Mouse (Mus musculus): Measurements from ENCODE around the gene Col7a1. TPM values are rescaled to one million over a fixed set of nuclear protein-coding genes. Genes with fewer than 3 reads are reported as not detected.

Col7a1 gene
- polyA plus RNA-seq, 1 experiment from 2014 or later: 22.0 TPM

DNA sequence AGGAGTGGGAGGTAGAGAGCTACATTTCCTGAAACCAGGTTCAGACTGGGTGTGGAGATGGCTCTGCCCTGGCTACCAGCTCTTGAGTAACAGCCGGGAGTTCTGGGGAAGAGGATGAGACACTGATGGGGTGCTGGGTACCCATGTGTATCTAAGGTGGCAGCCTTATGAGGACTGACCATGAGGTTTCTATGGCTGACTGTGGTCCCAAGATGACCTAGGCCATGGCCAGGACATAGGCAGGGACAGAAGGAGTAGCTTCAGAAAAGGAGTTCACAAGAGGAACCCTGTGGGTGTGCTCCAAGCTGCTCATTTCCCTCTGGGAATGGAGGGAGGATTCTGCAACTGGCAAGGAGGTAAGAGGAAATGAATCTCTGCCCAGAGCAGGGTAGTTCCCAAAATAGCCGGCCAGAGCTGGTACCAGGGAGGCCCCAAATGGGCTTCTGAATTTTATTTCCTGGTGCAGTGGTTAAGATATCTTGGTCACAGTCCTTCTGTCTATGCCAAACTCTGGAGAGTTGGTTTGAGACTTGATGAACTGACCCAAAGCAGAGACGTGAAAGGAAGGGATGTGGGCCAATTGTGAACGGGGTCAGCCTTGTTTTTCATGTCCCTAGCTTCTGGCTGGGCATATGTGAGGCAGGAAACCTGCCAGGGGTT lies 36.5 kb downstream of the Col7a1 start:
- H3K27ac ChIP-seq (replicated peaks; ENCODE audit: low read depth, low read length): peak overlapping the region; percentile 93
- ATAC-seq (ENCODE audit: low read depth) (no peak), DNase-seq (ENCODE audit: low spot score) (no peak)
- 62% methylated on average over 4 of the region's 4 CpGs for WGBS
- H3K9me3 ChIP-seq (ENCODE audit: control insufficient read depth, low read length): no peaks in the 10 kb centered on the region
- H3K36me3 ChIP-seq (ENCODE audit: control insufficient read depth, insufficient read depth, low read length): no peaks in the 10 kb centered on the region
- H3K4me2 ChIP-seq (ENCODE audit: low read depth, low read length): 0 out of 2 replicates have a peak overlapping the region, but pooled peaks have one; percentile 89
- H3K27me3 ChIP-seq (replicated peaks; ENCODE audit: control insufficient read depth, insufficient read depth, low read length): no peaks in the 10 kb centered on the region
- no peak overlapping the region for H3K9ac ChIP-seq (ENCODE audit: low read depth, low read length)
- no peak overlapping the region for H3K4me3 ChIP-seq (ENCODE audit: low read depth, low read length)
- H3K4me1 ChIP-seq (ENCODE audit: control insufficient read depth, insufficient read depth, low read length): peaks cover 17% of the 10 kb centered on the region

DNA sequence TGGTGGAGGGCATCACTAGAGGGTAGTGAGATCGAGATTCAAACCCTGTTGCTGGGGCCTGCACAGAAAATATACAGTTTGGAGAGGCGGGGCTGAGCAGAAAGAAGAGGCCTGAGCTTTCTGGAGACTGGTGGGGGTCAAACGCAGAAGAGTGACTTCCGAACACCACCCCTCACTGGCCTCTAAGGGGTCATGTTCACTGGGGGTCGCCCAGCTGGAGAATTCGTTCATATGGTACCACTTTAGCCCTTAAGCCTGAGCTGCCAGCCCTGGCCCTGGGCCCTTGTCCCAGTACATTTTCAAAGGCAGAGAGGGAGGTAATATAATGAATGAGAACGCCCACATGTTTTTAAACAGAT lies 37.1 kb downstream of the Col7a1 start:
- no peak overlapping the region for H3K9ac ChIP-seq (ENCODE audit: low read depth, low read length)
- peak; percentile 39 for DNase-seq (ENCODE audit: low spot score)
- peak overlapping the region; percentile 89; the same call in 1 of the 2 replicates for H3K4me2 ChIP-seq (ENCODE audit: low read depth, low read length)

DNA sequence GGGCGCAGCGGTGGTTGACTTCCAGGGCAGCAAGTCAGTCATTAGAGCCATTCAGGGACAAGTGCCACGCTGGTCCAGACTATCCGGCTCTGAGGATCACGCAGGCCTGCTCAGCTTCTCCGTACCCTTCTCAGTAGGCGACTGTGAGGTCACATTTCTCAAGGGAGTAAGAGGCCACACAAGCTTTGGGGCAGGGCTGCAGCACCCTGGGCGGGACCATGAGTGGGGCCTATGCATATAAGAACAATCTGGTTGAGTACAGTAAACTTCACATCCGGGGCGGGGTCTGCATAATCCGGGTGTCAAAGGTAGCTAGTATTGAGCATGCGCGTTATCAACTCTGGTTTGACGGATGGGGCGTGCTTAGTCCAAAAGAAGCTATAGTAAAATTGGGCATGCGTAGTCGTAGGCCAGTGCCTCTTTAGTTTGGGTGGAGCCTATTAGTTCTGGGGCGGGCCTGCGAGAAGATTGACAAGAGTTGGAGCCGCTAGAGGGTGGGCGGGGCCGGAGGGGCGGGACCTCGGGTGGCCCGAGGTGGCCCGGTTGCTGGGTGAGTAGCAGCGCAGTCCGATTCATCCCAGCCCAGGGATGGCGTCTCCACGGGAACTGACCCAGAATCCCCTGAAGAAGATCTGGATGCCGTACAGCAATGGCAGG lies 38.2 kb downstream of the Col7a1 start, which contains the start of gene Pfkfb4:
TSS of gene Pfkfb4 (plus strand) at position 351 of the 657 bp plus-strand sequence.
- H3K4me3 ChIP-seq (ENCODE audit: low read depth, low read length): peak within 1 kb of the TSS; percentile 63
- peaks cover 23% of the 10 kb centered on the region for H3K4me1 ChIP-seq (ENCODE audit: control insufficient read depth, insufficient read depth, low read length)
- WGBS: 1% methylated on average over 30 of the region's 31 CpGs
- H3K4me2 ChIP-seq (ENCODE audit: low read depth, low read length): peak within 1 kb of the TSS; percentile 89
- peak within 1 kb of the TSS; percentile 75 for H3K9ac ChIP-seq (ENCODE audit: low read depth, low read length)
- peak; percentile 100 for DNase-seq (ENCODE audit: low spot score)
- no peaks in the 10 kb centered on the region for H3K9me3 ChIP-seq (ENCODE audit: control insufficient read depth, low read length)
- ATAC-seq (ENCODE audit: low read depth): peak; percentile 97
- peak within 1 kb of the TSS; percentile 93 for H3K27ac ChIP-seq (replicated peaks; ENCODE audit: low read depth, low read length)
- no peaks in the 10 kb centered on the region for H3K27me3 ChIP-seq (replicated peaks; ENCODE audit: control insufficient read depth, insufficient read depth, low read length)
- no peaks in the 10 kb centered on the region for H3K36me3 ChIP-seq (ENCODE audit: control insufficient read depth, insufficient read depth, low read length)

More for the DNA sequence above, 37.1 kb downstream of the Col7a1 start:
- 50% methylated on average over 7 of the region's 7 CpGs for WGBS
- Histone ChIP-seq H3K36me3 (ENCODE audit: control insufficient read depth, insufficient read depth, low read length) (no peaks in the 10 kb centered on the region), H3K4me1 (ENCODE audit: control insufficient read depth, insufficient read depth, low read length) (peaks cover 22% of the 10 kb centered on the region), H3K27ac (replicated peaks; ENCODE audit: low read depth, low read length) (peak overlapping the region; percentile 93), H3K27me3 (replicated peaks; ENCODE audit: control insufficient read depth, insufficient read depth, low read length) (no peaks in the 10 kb centered on the region), H3K4me3 (ENCODE audit: low read depth, low read length) (no peak overlapping the region), H3K9me3 (ENCODE audit: control insufficient read depth, low read length) (no peaks in the 10 kb centered on the region)
- no peak for ATAC-seq (ENCODE audit: low read depth)

DNA sequence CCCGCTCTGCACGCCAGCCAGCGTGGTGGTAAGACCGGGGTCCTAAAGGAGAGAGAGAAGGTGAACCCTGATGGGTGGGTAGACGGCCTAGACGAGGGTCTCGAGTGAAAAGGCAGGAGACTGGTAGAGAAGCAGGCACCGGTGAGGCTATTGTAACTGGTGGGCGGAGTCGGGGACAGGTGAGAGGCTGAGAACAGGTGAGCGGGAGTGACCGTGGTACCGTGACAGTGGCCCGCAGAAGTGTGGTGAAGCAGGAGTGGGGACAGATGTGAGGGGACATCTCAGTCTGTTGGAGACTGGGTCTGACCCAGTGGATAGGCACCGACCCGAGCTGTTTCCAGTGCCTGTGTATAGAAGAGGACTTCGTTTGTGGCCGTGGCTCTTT lies 38.7 kb downstream of the Col7a1 start:
- peak overlapping the region; percentile 49; the same call in 1 of the 2 replicates for H3K27ac ChIP-seq (replicated peaks; ENCODE audit: low read depth, low read length)
- H3K9me3 ChIP-seq (ENCODE audit: control insufficient read depth, low read length): no peaks in the 10 kb centered on the region
- H3K4me3 ChIP-seq (ENCODE audit: low read depth, low read length): peak overlapping the region; percentile 63
- DNase-seq (ENCODE audit: low spot score): no peak
- peaks cover 23% of the 10 kb centered on the region for H3K4me1 ChIP-seq (ENCODE audit: control insufficient read depth, insufficient read depth, low read length)
- ATAC-seq (ENCODE audit: low read depth): peak; percentile 1; the same call in 1 of the 2 replicates
- H3K27me3 ChIP-seq (replicated peaks; ENCODE audit: control insufficient read depth, insufficient read depth, low read length): no peaks in the 10 kb centered on the region
- no peaks in the 10 kb centered on the region for H3K36me3 ChIP-seq (ENCODE audit: control insufficient read depth, insufficient read depth, low read length)
- WGBS: 7% methylated on average over 18 of the region's 18 CpGs
- peak overlapping the region; percentile 75 for H3K9ac ChIP-seq (ENCODE audit: low read depth, low read length)
- peak overlapping the region; percentile 89 for H3K4me2 ChIP-seq (ENCODE audit: low read depth, low read length)

DNA sequence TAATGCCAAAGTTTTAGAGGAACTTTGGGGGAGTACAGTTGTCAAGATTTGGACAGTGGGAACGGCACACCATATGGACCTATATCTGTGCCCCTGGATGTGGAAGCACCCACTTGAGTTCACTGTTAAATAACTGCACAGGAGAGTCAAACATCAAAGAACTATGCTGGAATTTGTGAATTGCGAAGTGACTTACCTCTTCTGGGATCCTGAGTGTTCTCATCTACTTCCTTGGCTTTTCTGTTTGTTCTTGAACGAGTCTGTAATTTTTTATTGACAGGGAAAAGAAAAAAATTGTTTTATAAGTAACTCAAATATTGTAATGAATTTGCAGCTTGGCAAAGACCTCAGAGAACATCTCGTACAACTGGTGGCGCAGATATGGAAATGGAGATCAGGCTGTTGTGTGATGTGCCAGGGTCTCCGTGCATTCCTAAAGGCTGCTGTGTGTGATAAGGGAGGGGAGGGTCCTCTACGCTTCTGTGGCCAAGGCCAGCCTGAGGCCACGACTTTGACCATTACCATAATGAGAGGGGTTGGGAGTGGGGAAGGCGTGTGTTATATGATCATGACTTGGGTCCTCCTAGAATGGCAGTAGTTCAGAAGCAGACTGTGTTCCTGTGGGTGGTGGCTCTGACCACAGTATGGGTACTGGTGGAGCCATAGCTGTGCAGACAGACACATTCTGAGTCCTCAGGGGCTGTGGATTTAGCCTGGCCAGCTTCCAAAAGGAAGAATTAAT lies 39.4 kb downstream of the Col7a1 start:
- Histone ChIP-seq H3K36me3 (ENCODE audit: control insufficient read depth, insufficient read depth, low read length) (no peaks in the 10 kb centered on the region), H3K4me2 (ENCODE audit: low read depth, low read length) (peak overlapping the region; percentile 89), H3K27ac (replicated peaks; ENCODE audit: low read depth, low read length) (no peak overlapping the region), H3K4me3 (ENCODE audit: low read depth, low read length) (peak overlapping the region; percentile 63), H3K4me1 (ENCODE audit: control insufficient read depth, insufficient read depth, low read length) (peaks cover 23% of the 10 kb centered on the region), H3K27me3 (replicated peaks; ENCODE audit: control insufficient read depth, insufficient read depth, low read length) (no peaks in the 10 kb centered on the region), H3K9me3 (ENCODE audit: control insufficient read depth, low read length) (no peaks in the 10 kb centered on the region), H3K9ac (ENCODE audit: low read depth, low read length) (peak overlapping the region; percentile 75; the same call in 1 of the 2 replicates)
- ATAC-seq (ENCODE audit: low read depth) (no peak), DNase-seq (ENCODE audit: low spot score) (no peak)
- WGBS: 81% methylated on average over 9 of the region's 9 CpGs

DNA sequence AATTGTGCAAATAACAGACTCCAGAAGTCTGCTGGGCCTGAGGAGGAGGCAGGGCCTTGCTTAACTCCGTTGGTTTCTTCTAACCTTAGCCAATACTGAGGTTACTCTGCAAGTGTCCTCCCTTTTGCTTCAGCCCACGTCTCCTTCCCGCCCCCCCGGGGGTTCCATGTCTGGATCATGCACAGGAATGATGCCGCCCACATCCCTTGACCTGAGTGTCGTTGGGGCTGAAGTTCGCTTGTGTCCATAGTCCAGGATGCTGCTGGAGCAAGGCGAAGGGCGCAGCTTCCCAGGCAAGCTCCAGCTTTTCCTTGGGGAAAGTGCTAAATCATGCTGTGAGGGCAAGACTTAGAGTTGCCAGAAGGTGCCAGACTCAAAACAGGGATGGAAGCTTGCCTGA lies 43.0 kb downstream of the Col7a1 start:
- Histone ChIP-seq H3K4me3 (ENCODE audit: low read depth, low read length) (no peak overlapping the region), H3K4me1 (ENCODE audit: control insufficient read depth, insufficient read depth, low read length) (peaks cover 11% of the 10 kb centered on the region), H3K27me3 (replicated peaks; ENCODE audit: control insufficient read depth, insufficient read depth, low read length) (no peaks in the 10 kb centered on the region), H3K4me2 (ENCODE audit: low read depth, low read length) (no peak overlapping the region), H3K27ac (replicated peaks; ENCODE audit: low read depth, low read length) (no peak overlapping the region), H3K9ac (ENCODE audit: low read depth, low read length) (no peak overlapping the region), H3K36me3 (ENCODE audit: control insufficient read depth, insufficient read depth, low read length) (no peaks in the 10 kb centered on the region), H3K9me3 (ENCODE audit: control insufficient read depth, low read length) (no peaks in the 10 kb centered on the region)
- ATAC-seq (ENCODE audit: low read depth) (no peak), DNase-seq (ENCODE audit: low spot score) (no peak)
- 74% methylated on average over 9 of the region's 9 CpGs for WGBS

DNA sequence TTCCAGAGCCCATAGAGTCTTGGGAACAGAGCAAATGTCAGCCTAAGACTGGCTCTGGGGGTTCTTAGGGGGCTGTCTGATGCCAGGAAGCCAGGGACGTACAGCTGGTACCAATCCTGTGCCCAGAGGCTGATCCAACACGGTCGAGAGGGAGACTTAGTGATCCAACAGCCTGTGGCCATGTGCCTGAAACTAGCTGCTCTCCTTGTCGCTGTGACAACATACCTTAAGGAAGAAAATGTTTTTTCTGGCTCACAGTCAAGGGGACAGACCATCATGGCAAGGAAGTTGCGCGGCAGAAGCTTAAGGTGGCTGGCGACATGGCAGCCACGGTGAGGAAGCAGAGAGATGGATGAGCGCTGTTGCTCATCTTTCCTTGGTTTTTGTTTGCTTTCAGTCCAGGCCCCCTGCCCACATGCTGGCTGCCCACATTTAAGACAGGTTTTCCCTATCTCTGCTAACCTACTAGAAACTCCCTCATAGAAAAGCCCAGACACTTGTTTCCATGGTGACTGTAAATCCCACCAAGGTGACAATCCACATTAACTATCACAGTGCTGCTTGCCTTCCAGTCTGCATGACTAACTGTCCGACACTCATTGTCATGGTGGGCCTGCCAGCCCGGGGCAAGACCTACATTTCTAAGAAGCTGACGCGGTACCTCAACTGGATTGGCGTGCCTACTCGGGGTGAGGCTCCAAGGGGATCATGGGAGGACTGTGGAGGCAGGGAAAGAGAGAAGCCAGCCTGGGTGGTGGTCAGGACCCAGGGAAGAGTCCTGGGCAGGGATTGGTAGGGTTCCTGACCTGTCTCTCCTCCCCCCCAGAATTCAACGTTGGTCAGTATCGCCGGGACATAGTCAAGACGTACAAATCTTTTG lies 45.1 kb downstream of the Col7a1 start:
- H3K4me1 ChIP-seq (ENCODE audit: control insufficient read depth, insufficient read depth, low read length): 0 out of 2 replicates have a peak, but pooled peaks cover 6% of the 10 kb centered on the region
- no peak overlapping the region for H3K9ac ChIP-seq (ENCODE audit: low read depth, low read length)
- 77% methylated on average over 19 of the region's 19 CpGs for WGBS
- H3K36me3 ChIP-seq (ENCODE audit: control insufficient read depth, insufficient read depth, low read length): no peaks in the 10 kb centered on the region
- no peak overlapping the region for H3K4me2 ChIP-seq (ENCODE audit: low read depth, low read length)
- DNase-seq (ENCODE audit: low spot score) (no peak), ATAC-seq (ENCODE audit: low read depth) (no peak)
- H3K4me3 ChIP-seq (ENCODE audit: low read depth, low read length): no peak overlapping the region
- no peaks in the 10 kb centered on the region for H3K9me3 ChIP-seq (ENCODE audit: control insufficient read depth, low read length)
- no peaks in the 10 kb centered on the region for H3K27me3 ChIP-seq (replicated peaks; ENCODE audit: control insufficient read depth, insufficient read depth, low read length)
- H3K27ac ChIP-seq (replicated peaks; ENCODE audit: low read depth, low read length): no peak overlapping the region

DNA sequence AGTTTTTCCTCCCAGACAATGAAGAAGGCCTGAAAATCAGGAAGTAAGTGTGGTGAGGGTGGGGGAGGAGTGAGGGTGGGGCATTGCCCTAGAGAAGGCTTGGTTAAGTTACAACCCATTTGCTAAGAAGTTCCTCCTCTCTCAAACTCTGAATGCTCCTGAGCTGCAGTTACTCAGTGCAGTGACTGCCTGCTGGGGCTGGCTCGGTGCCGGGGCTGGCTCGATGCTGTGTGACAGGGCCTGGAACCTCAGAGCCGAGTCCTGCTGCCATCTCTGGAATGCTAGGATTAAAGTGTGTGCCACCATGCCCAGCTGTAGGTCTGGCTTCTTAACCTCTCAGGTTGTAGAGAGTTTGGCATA lies 45.8 kb downstream of the Col7a1 start:
- 78% methylated on average over 4 of the region's 4 CpGs for WGBS
- Histone ChIP-seq H3K27ac (replicated peaks; ENCODE audit: low read depth, low read length) (no peak overlapping the region), H3K9ac (ENCODE audit: low read depth, low read length) (no peak overlapping the region), H3K36me3 (ENCODE audit: control insufficient read depth, insufficient read depth, low read length) (no peaks in the 10 kb centered on the region), H3K4me3 (ENCODE audit: low read depth, low read length) (no peak overlapping the region), H3K4me2 (ENCODE audit: low read depth, low read length) (no peak overlapping the region), H3K27me3 (replicated peaks; ENCODE audit: control insufficient read depth, insufficient read depth, low read length) (no peaks in the 10 kb centered on the region), H3K9me3 (ENCODE audit: control insufficient read depth, low read length) (no peaks in the 10 kb centered on the region), H3K4me1 (ENCODE audit: control insufficient read depth, insufficient read depth, low read length) (0 out of 2 replicates have a peak, but pooled peaks cover 6% of the 10 kb centered on the region)
- no peak for DNase-seq (ENCODE audit: low spot score)
- no peak for ATAC-seq (ENCODE audit: low read depth)
